In the genomic region with DNA sequence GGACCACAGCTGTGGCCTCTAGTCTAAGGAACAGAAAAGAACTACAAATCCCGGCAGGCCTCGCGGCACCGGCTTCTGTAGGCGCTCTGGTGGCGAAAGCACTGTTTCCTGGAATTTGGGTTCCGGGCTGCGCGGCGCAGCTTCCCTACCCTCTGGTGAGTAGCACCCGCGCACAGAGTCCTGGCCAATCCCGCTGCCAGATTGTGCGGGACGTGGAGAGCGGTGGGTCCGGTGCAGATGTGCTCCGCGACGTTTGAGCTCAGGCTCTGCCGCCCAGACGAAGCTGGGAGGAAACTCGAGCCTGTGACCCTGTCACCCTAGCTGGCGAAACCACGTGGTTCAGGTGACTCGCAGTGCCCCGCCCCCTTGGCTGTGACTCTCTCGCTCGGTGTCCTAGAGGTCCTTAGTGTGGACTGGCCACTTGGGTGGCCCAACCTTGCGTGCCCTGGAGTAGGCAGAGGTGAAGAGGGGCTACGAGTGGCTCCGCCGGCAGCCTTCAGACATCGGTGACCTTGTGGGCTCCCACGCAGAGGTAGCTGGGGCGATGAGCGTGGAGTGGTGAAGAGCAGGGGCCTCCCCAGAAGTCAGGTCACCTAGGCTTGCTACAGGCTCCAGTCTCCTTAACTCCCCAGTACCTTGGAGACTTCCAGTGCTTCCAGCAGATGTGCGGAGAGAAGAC, we compare ENCODE assay signal across 7 mouse cellular contexts. TPM values are rescaled to one million over a fixed set of nuclear protein-coding genes. Genes with fewer than 3 reads are reported as not detected.
DNase-seq lines count a peak whose midpoint lies in the region; ATAC-seq lines count a peak whose summit lies in the region.

A gene (plus strand): TSS at position 114 of the 679 bp plus-strand sequence.

- no peaks in the 10 kb centered on the region for H3K4me1 ChIP-seq in intestine, embryonic 15.5 days (replicated peaks)
- H3K4me1 ChIP-seq in midbrain, embryonic 10.5 days, result peaks cover 9% of the 10 kb centered on the region

- H3K36me3 ChIP-seq in intestine, embryonic 15.5 days, result no peaks in the 10 kb centered on the region
- H3K36me3 ChIP-seq in midbrain, embryonic 10.5 days, result no peaks in the 10 kb centered on the region

- no peaks in the 10 kb centered on the region for H3K27me3 ChIP-seq in intestine, embryonic 15.5 days (replicated peaks)
- no peaks in the 10 kb centered on the region for H3K27me3 ChIP-seq in midbrain, embryonic 10.5 days (ENCODE audit: low read depth, poor library complexity, severe bottlenecking)

- 0 out of 2 replicates have a peak within 1 kb of the TSS, but pooled peaks have one; percentile 49 for H3K27ac ChIP-seq in intestine, embryonic 15.5 days
- peak within 1 kb of the TSS; percentile 88 for H3K27ac ChIP-seq in midbrain, embryonic 10.5 days (replicated peaks)

- peak; percentile 83 to 86 for DNase-seq in adrenal gland, adult 18-20 months (ENCODE audit: low spot score in 2 of 2)
- DNase-seq in embryo, embryonic 11 days, result peak; percentile 93
- peak; percentile 83 to 85 for DNase-seq in gastrocnemius, postnatal 36 days
- peak; percentile 96 to 97 for DNase-seq in left cerebral cortex, postnatal 25 days (ENCODE audit: low spot score in 2 of 2)
- DNase-seq in midbrain, embryonic 10.5 days (ENCODE audit: low spot score), result peak; percentile 87
- DNase-seq in right cerebral cortex, postnatal 4 days, result peak; percentile 89

- WGBS in intestine, embryonic 15.5 days, result under 1% methylated on average over 38 of the region's 38 CpGs
- under 1% methylated on average over 38 of the region's 38 CpGs for WGBS in midbrain, embryonic 10.5 days

- peak within 1 kb of the TSS; percentile 88 for H3K4me2 ChIP-seq in intestine, embryonic 15.5 days (replicated peaks)

- peak within 1 kb of the TSS; percentile 75 for H3K4me3 ChIP-seq in intestine, embryonic 15.5 days (replicated peaks)
- H3K4me3 ChIP-seq in midbrain, embryonic 10.5 days, result peak within 1 kb of the TSS; percentile 75

- H3K9me3 ChIP-seq in intestine, embryonic 15.5 days, result no peaks in the 10 kb centered on the region
- H3K9me3 ChIP-seq in midbrain, embryonic 10.5 days (replicated peaks), result no peaks in the 10 kb centered on the region

- H3K9ac ChIP-seq in intestine, embryonic 15.5 days, result peak within 1 kb of the TSS; percentile 75

- ATAC-seq in intestine, embryonic 15.5 days, result peak; percentile 99

- intact Hi-C loops in gastrocnemius, postnatal 36 days (cut with DNase I), result no loop called here
- intact Hi-C loops in left cerebral cortex, postnatal 25 days (cut with DNase I), result no loop called here

RNA-seq across cellular contexts. Expression of the gene that starts here (rescaled TPM):
- 10 to 100 TPM; 18.7 to 19.1 TPM for total RNA-seq in adrenal gland, adult 18-20 months (2021)
- 10 to 100 TPM; 14.9 to 15.5 TPM for total RNA-seq in gastrocnemius, postnatal 36 days (2021)
- 15.3 and 17.7 TPM in 2 replicates for polyA plus RNA-seq in intestine, embryonic 15.5 days (2015; fragmentation: Nextera tagmentation; extraction: Ambion mirVana)
- total RNA-seq in left cerebral cortex, postnatal 25 days (2021), result 10 to 100 TPM; 28.6 to 32.9 TPM
- 20.4 and 20.7 TPM in 2 replicates for polyA plus RNA-seq in midbrain, embryonic 10.5 days (2016; fragmentation: Nextera tagmentation; extraction: Ambion mirVana)

Comparison
In these comparisons a context has a peak if more than half of its experiments do, and no peak if none do; other contexts are left out.
1. Peak in every context shown above with its lines: DNase-seq, ATAC-seq, H3K4me3 ChIP-seq and H3K27ac ChIP-seq.